Mouse (Mus musculus) bone marrow, adult 2 months (tissue): ENCODE measurements around the gene Samd14.

Source experiments
- CTCF ChIP-seq: fragments of 200-500 bp; IDR thresholded peaks from 2 replicates; pipeline ENCODE4 v1.5.1; 2011; ENCODE audit warnings: low read length, control low read depth; ENCODE audit not compliant: control insufficient read depth, insufficient read depth
- POLR2A ChIP-seq: fragments of 200-500 bp; IDR thresholded peaks from 2 replicates; pipeline ENCODE4 v1.6.1; 2011; ENCODE audit warnings: low read depth, mild to moderate bottlenecking, control low read depth, low read length, borderline replicate concordance; ENCODE audit not compliant: control insufficient read depth

GRCm38 (mm10) chr11:95032945-95033344, 23.3 kb downstream of the Samd14 start:
- TF ChIP-seq CTCF (no peak), POLR2A (no peak)
